Mouse (Mus musculus): ENCODE measurements at regions not wholly inside any gene's neighbourhood (a gene's known extent, or its start where the extent isn't known, plus 50 kb on each side); places are given as distances from the start of the nearest gene placed in this dataset.

- no peak for DNase-seq
These were observed 181.5 kb downstream of the Tle3 start for GRCm38 (mm10) chr9:61553626-61554025.

GRCm38 (mm10) chr9:61551361-61551760, 179.2 kb downstream of the Tle3 start:
- no peak for DNase-seq

DNA sequence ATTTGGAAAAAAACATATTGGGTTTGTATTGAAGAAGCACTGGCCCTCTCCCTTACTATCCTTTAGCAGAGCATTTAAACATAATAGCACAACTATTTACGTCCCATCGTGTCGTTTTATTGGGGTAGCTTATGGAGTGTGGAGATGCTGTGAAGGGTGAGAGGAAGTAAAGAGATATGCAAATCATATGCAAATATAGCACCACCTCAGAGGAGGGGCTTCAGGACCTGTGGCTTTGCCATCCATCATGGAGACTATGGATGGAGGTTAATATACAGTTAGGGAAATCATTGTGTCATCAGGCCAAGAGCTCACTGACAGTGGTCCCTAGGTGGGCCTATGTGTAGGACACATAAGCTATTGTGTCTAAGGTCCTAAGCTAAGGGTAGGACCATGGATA, 178.2 kb downstream of the Tle3 start:
- no peak for DNase-seq

DNA sequence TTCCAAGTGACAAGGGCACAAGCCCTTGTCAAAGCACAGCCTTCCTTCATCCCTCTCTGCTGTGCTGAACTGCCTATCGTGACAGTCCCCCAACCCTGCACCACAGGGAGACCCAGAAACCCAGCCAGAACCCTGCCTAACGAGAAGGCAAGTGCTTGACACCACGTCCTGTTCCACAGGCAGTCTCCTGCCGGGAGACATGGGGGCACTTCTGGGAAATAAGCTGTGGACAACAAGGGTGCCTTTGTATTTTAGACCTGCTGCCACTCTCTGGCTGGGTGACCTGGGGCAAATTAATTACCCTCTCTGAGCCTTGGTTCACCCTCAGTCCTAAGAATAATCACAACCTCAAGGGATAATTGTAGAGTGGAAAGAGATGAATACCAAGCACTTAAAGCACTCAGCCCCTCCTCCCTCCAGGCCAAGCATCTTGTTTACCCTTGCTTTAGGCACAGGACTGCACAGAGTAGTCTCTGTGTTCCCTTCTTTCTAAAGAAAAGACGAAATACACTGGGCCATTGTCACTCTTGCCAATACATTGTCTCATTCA, 177.6 kb downstream of the Tle3 start:
- DNase-seq: no peak

DNA sequence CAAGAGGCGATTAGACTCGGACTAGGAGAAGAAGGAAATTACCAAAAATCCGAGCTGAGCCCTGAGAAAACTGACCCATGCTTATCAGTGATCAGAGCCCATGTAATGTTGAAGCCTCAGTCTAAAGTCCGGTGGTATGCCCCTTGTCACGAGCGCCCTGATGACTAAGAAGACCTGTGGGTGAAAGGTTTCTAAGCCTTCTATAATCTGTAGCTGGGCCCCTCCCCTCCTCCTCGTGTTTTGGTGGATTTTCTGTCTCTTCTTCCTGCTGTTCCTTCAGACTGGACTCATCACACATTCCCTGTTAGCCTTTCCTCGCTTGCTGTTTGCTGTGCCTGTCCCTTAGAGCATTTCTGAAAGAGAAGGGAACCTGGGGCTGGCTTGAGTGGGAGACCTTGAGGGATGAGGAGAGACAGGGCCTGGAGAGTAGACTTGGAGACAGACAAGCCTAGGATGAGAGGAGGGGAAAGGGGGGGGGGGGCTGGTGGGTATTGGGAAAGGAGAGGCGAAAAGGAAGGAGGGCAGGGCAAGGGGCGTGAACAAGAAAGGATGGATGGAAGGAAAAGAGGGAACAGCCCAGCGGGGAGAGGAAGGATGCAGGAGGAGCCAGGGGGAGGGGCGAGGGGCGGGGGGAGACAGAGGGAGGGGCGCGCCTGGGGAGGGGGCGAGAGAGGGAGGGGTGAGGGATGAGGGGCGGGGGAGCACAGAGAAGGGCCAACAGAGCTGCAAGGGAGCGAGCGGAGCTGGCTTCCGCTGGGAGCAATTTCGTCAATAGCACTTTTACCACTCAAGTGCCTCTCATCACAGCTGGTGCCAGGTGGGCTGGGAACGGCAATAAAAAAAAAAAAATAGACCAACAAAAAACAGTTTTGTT, 165.4 kb downstream of the Tle3 start:
- DNase-seq: no peak

DNA sequence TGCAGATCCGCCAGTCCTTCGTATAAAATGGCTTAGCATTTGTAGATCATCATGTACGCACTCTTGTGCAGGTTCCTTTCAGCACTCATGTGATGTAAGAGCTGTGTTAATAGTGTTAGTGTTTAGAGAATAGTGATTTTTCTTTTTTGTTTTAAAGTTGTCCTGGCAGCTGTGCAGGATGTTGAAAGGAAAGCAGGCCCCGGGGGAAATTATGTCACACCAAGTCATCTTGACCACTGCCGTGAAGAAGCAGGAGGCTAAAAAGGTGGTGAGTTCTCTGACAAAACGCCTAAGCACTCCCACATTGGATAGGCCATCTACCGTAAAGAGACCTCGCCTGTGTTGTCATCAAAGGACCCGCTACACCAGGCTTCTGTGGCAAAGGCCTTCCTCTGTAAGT, 161.1 kb downstream of the Tle3 start:
- no peak for DNase-seq

- DNase-seq: no peak
These were observed 158.3 kb downstream of the Tle3 start for GRCm38 (mm10) chr9:61530263-61531045.

DNA sequence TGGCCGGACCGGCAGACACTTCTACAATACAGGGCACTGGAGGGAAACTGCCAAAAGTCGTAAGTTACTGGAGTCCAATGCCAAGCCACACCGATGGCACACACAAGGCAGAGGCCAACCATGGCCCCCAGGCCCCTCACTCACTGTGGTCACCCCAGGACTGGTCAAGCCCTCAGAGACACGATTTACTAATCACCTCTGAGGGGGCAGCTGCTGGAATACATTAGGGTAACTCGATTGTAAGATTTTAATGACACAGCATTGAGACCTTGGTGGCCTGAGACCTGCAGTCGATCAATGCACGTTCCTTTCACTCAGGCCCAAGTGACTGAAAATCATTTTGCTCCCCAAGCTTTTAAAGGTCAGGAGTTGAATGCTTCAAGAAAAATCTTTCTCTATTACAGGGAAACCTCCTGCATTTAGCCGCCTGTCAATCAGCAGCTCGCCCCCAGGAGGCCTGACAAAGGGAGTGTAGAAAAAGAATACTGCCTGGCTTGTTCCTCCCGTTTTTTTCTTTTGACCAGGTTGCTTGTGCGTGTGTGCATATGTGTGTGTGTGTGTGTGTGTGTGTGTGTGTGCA, 156.2 kb downstream of the Tle3 start:
- DNase-seq: no peak

DNA sequence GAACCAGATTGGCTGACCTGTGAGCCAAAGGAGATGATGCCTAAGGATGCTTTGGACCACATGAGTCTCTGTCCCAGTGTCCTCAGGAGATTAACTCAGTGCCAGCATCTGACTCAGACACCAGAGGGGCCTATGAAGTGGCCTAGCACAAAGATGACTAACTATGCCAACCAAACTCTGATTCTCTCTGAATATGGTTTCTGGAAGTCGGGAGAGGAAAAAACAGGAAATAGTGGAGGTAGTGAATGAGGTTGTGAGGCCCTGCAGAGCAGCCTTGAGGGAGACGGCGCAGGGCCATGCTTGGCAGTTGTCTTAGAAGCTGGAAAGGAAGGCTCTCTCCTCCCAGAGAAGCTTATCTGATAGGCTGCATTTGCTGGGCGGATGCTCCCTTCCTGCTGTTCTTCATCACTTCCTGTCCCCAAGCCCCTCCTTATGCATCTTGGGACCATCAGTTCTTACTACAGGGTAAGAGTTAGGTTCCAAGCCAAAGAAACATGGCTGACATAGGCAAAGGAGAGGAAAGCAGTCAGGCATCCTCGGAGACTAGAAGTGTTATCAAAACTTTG, 155.4 kb downstream of the Tle3 start:
- no peak for DNase-seq

GRCm38 (mm10) chr9:61520136-61520535, 148.0 kb downstream of the Tle3 start:
- no peak for DNase-seq

GRCm38 (mm10) chr9:61517906-61518305, 145.7 kb downstream of the Tle3 start:
- no peak for DNase-seq

- DNase-seq: no peak
These were observed 139.3 kb downstream of the Tle3 start for GRCm38 (mm10) chr9:61511436-61511835.

DNA sequence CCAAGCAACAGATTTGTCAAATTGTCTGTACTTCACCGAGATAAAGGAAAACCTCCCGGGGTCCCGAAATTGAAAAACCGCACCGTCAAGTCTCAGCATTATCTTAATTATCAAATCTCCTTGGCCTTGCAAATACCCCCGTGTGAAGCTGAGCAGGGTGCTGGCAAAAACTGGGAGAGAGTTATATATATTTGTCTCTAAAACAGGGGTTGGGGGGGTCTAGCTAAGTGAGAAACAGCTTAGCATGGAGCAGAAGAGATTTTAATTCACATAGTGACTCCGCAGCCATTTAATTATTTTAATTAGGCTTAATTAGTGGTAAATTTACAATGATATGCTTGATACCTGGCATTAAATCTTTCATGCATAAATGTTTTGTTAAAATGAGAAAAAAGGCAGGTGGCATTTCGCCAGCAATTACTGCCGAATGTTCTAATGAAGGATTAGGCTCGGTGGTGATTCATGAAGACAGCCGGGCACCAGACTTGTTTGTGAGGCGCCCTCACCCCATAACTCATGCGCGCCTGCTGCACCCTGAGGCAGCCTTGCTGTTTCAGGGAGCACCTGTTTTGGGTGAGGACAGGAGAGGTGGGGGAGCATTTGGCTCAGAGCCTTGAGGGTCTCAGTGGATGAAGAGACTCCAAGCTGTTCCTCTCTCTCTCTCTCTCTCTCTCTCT, 138.2 kb downstream of the Tle3 start:
- no peak for DNase-seq

DNA sequence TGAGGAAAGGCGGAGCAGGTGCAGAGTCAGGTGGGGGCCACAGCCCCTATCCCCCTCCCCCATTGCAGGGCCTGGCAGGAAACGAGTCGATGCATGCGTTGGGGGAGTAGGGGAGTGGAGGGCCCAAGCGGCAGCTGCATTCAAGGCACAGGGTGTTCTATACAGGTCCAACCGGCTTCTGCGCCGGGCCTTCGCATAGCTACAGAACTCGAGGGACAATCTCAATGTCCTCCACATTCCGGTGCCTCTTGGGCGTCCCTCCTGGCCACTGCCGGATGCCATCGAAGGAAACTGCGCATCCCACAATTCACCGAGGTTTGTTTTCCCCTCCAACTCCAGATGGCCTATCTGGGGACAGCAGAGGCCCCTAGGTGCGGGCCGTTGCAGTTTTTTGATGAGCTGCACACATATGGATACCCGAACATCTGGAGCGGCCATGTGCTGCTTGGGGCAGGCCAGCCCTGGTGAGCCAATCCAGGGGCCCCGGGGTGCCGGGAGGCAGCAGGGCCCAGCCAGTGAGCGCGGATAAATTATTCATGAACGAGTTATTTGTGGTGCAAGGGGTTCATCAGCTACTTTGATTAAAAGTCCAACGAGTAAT, 137.5 kb downstream of the Tle3 start:
- no peak for DNase-seq

DNA sequence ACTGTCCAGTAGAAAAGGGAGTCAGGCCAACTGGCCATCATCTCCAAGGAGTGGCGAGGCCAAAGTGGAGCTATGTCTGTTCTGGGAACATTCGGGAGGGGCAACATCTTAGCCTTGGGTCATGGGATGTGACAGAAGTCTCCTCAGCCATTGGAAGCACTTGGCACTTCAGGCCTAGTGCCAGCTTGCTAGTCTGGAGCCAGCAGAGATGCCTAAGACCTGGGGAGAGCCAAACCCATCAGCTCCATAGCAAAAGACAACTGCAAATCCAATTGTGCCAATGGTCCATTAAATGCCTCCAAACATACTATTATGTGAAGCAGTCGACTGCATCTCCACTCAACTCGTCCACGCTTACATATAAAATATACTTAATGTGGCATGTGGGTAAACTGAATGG, 136.9 kb downstream of the Tle3 start:
- DNase-seq: no peak

- DNase-seq: no peak
These were observed 128.7 kb downstream of the Tle3 start for GRCm38 (mm10) chr9:61500851-61501250.

- no peak for DNase-seq
These were observed 120.7 kb downstream of the Tle3 start for GRCm38 (mm10) chr9:61492896-61493295.

- no peak for DNase-seq
These were observed 119.1 kb downstream of the Tle3 start for GRCm38 (mm10) chr9:61491131-61491712.

DNA sequence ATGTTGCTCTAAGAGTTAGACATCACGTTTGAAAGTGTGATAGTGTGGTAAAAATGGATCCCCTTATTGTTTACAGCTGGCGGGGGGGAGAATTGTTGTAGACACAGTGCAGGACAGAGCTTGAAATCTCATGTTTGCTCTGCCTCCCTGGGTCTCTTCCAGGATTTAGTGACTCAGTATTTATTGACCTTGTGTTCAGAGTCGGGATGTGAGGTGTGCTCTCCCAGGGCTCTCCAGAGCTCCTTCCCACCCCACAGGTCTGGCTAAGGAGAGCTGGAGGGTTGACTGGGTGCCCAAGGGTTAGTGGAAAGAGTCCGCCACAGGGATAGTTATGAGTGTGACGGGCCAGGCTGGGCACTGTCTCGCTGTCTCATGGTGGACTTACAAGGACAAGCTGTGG, 117.8 kb downstream of the Tle3 start:
- no peak for DNase-seq

DNA sequence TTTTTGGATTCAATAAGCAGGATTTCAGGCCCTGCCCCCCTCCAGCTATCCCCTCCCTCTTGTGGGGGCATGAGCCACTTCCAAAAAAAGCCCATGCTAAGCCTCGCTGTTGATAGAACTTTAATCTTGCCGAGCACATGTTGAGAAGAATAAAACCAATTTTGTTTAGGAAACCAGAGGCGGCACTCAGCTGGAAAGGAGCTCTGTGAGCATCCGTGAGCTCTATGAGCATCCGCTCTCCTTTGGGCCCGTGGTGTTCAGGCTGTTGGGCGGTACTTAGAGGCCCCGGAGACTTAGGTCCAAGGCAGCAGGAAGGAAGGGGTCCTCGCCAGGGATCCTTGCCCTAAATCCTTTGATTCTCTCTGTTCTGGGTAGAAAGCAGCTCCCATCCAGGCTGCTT, 117.0 kb downstream of the Tle3 start:
- DNase-seq: no peak

GRCm38 (mm10) chr9:61487824-61488223, 115.7 kb downstream of the Tle3 start:
- no peak for DNase-seq

GRCm38 (mm10) chr9:61487146-61487545, 115.0 kb downstream of the Tle3 start:
- no peak for DNase-seq
